11 mouse cellular contexts compared by ENCODE assay signal in genomic region chr8:57328931-57329341, GRCm38 (mm10). TPM values are rescaled to one million over a fixed set of nuclear protein-coding genes. Genes with fewer than 3 reads are reported as not detected.
A peak's percentile ranks its signal among the peaks of the same experiment; 100 is the strongest.
DNase-seq lines count a peak whose midpoint lies in the region; ATAC-seq lines count a peak whose summit lies in the region.
"Had no signal": no experiment of that assay in that cellular context is flagged by ENCODE, and none has a peak within 500 bp of the region (broad histone marks: within the 10 kb centered on the region; RNA-seq: fewer than 3 reads in every experiment).

No protein-coding gene starts in this region.

- H3K27me3 ChIP-seq in forebrain, embryonic 10.5 days (ENCODE audit: poor library complexity, severe bottlenecking), result peaks cover 100% of the 10 kb centered on the region
- H3K27me3 ChIP-seq in forebrain, embryonic 16.5 days (replicated peaks; ENCODE audit: control insufficient read depth, insufficient read depth, low read length), result peaks cover 78% of the 10 kb centered on the region
- peaks cover 100% of the 10 kb centered on the region for H3K27me3 ChIP-seq in hindbrain, embryonic 10.5 days (ENCODE audit: insufficient read depth, poor library complexity, severe bottlenecking)
- peaks cover 99% of the 10 kb centered on the region for H3K27me3 ChIP-seq in liver, embryonic 15.5 days

- no peak for ATAC-seq in forebrain, embryonic 16.5 days
- ATAC-seq in liver, embryonic 15.5 days (ENCODE audit: insufficient read depth), result no peak
- ATAC-seq in frontal cortex, adult (ENCODE audit: low TSS enrichment), result no peak

- H3K9me3 ChIP-seq in forebrain, embryonic 10.5 days, result no peaks in the 10 kb centered on the region
- H3K9me3 ChIP-seq in forebrain, embryonic 16.5 days (ENCODE audit: control insufficient read depth, low read length), result no peaks in the 10 kb centered on the region
- no peaks in the 10 kb centered on the region for H3K9me3 ChIP-seq in hindbrain, embryonic 10.5 days
- no peaks in the 10 kb centered on the region for H3K9me3 ChIP-seq in liver, embryonic 15.5 days (replicated peaks)

- H3K9ac ChIP-seq in forebrain, embryonic 16.5 days (replicated peaks; ENCODE audit: low read depth, low read length), result no peak overlapping the region
- H3K9ac ChIP-seq in liver, embryonic 15.5 days, result no peak overlapping the region

- no peak overlapping the region for H3K27ac ChIP-seq in forebrain, embryonic 10.5 days
- H3K27ac ChIP-seq in forebrain, embryonic 16.5 days (ENCODE audit: low read length), result no peak overlapping the region
- no peak overlapping the region for H3K27ac ChIP-seq in brown adipose tissue, adult 24 weeks (replicated peaks; ENCODE audit: low read depth, low read length)
- H3K27ac ChIP-seq in hindbrain, embryonic 10.5 days, result no peak overlapping the region
- H3K27ac ChIP-seq in liver, embryonic 15.5 days (replicated peaks), result no peak overlapping the region

- peaks cover 21% of the 10 kb centered on the region for H3K4me1 ChIP-seq in forebrain, embryonic 10.5 days
- peaks cover 10% of the 10 kb centered on the region for H3K4me1 ChIP-seq in forebrain, embryonic 16.5 days (replicated peaks; ENCODE audit: control insufficient read depth, insufficient read depth, low read length)
- no peaks in the 10 kb centered on the region for H3K4me1 ChIP-seq in brown adipose tissue, adult 24 weeks (ENCODE audit: control insufficient read depth, insufficient read depth, insufficient read length, low read length)
- H3K4me1 ChIP-seq in hindbrain, embryonic 10.5 days (replicated peaks), result peaks cover 20% of the 10 kb centered on the region
- 0 out of 2 replicates have a peak, but pooled peaks cover 3% of the 10 kb centered on the region for H3K4me1 ChIP-seq in liver, embryonic 15.5 days (replicated peaks)

- H3K36me3 ChIP-seq in forebrain, embryonic 10.5 days (replicated peaks), result no peaks in the 10 kb centered on the region
- no peaks in the 10 kb centered on the region for H3K36me3 ChIP-seq in forebrain, embryonic 16.5 days (ENCODE audit: control insufficient read depth, insufficient read depth)
- no peaks in the 10 kb centered on the region for H3K36me3 ChIP-seq in hindbrain, embryonic 10.5 days
- H3K36me3 ChIP-seq in liver, embryonic 15.5 days (replicated peaks), result no peaks in the 10 kb centered on the region

- H3K4me3 ChIP-seq in forebrain, embryonic 10.5 days, result peak overlapping the region; percentile 29
- no peak overlapping the region for H3K4me3 ChIP-seq in forebrain, embryonic 16.5 days (replicated peaks; ENCODE audit: low read length)
- H3K4me3 ChIP-seq in brown adipose tissue, adult 24 weeks (ENCODE audit: insufficient read depth, low read depth, low read length), result peak overlapping the region; percentile 25
- H3K4me3 ChIP-seq in hindbrain, embryonic 10.5 days, result peak overlapping the region; percentile 37
- H3K4me3 ChIP-seq in liver, embryonic 15.5 days (replicated peaks), result no peak overlapping the region

- peak; percentile 54 for DNase-seq in forebrain, embryonic 10.5 days (ENCODE audit: extremely low spot score, low spot score)
- DNase-seq in hindbrain, embryonic 10.5 days (ENCODE audit: low spot score), result peak; percentile 59
- DNase-seq in thymus, postnatal 10 days (ENCODE audit: low spot score in 2 of 2), result no peak
- no peak for DNase-seq in adrenal gland, adult 18-20 months (ENCODE audit: low spot score in 2 of 2)

- H3K4me2 ChIP-seq in forebrain, embryonic 16.5 days (ENCODE audit: low read length), result no peak overlapping the region
- H3K4me2 ChIP-seq in liver, embryonic 15.5 days, result peak overlapping the region; percentile 37; the same call in 1 of the 2 replicates

- WGBS in forebrain, embryonic 10.5 days, result under 1% methylated on average over 19 of the region's 19 CpGs
- WGBS in forebrain, embryonic 16.5 days, result 2% methylated on average over 19 of the region's 19 CpGs
- WGBS in hindbrain, embryonic 10.5 days, result 2% methylated on average over 19 of the region's 19 CpGs
- 4% methylated on average over 19 of the region's 19 CpGs for WGBS in liver, embryonic 15.5 days (ENCODE audit: insufficient replicate concordance)

RNA-seq across cellular contexts. Expression of gene Hand2, which starts 8.2 kb away (rescaled TPM):
- not detected in 2 replicates for polyA plus RNA-seq in forebrain, embryonic 10.5 days (2016; fragmentation: Nextera tagmentation; extraction: Ambion mirVana)
- polyA plus RNA-seq in forebrain, embryonic 16.5 days (2015; fragmentation: Nextera tagmentation; extraction: Ambion mirVana), result not detected in 2 replicates
- not detected in 2 replicates for polyA plus RNA-seq in brown adipose tissue, adult 24 weeks (2012; ENCODE audit: insufficient read depth, insufficient read length, missing spikeins)
- 0.20 TPM in 1 of 2 replicates, not detected in the other for polyA plus RNA-seq in hindbrain, embryonic 10.5 days (2016; fragmentation: Nextera tagmentation; extraction: Ambion mirVana)
- polyA plus RNA-seq in liver, embryonic 15.5 days (2015; fragmentation: Nextera tagmentation; extraction: Ambion mirVana), result 0.39 and 0.51 TPM in 2 replicates
- total RNA-seq in adrenal gland, adult 18-20 months (2021), result 10 to 100 TPM; 33.9 to 39.7 TPM
- total RNA-seq: layer of hippocampus, postnatal 10 days; neutrophil, adult 5-6 weeks had no signal
- polyA plus RNA-seq: cortical plate, adult 2 months had no signal

Comparison
In these comparisons a context has a peak if more than half of its experiments do, and no peak if none do; other contexts are left out.
1. H3K4me3 ChIP-seq: peak in forebrain, embryonic 10.5 days (single experiment), brown adipose tissue, adult 24 weeks (single experiment) and hindbrain, embryonic 10.5 days (single experiment); none in forebrain, embryonic 16.5 days (single experiment) and liver, embryonic 15.5 days (single experiment).
2. DNase-seq: peak in forebrain, embryonic 10.5 days (single experiment) and hindbrain, embryonic 10.5 days (single experiment); none in thymus, postnatal 10 days (0 of 2) and adrenal gland, adult 18-20 months (0 of 2).